Mouse (Mus musculus) liver, embryonic 14.5 days (tissue): Measurements from ENCODE around the gene Pdcd2l.

ENCODE experiments used
- CTCF ChIP-seq: IDR thresholded peaks from 2 replicates; pipeline ENCODE4 v1.5.1; 2016; ENCODE audit warnings: antibody characterized with exemption, low read depth, control low read depth
- EP300 ChIP-seq: IDR thresholded peaks from 2 replicates; pipeline ENCODE4 v1.6.1; 2016; ENCODE audit warnings: antibody characterized with exemption, low read depth

DNA sequence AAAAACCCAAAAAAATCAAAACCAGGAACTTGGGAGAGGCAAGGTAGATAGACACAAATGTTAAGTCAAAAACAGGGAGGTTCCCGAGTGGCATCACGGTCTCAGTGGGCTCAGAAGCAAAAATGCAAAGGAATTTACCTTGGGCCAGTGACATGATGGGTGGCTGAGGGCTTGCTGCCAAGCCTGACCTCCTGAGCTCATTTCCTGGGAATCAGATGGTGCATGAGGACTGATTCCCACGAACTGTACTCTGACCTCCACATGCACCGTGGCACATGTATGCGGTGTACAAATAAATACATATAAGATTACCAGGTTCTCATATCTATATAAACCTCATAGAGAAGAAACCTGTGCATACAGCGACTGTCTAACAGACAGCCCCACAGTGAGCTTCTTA is 27.8 kb upstream of the Pdcd2l start:
- TF ChIP-seq CTCF (no peak), EP300 (no peak)
